Mouse (Mus musculus) hematopoietic stem cell, adult 5-6 weeks (primary cell): ENCODE data around the gene Dnah2. TPM values are rescaled to one million over a fixed set of nuclear protein-coding genes. Genes with fewer than 3 reads are reported as not detected.
"Not testable (repeated sequence)": the region's sequence is repeated elsewhere in the genome, so short reads cannot be mapped to it uniquely, and the experiment has no call there.

Experiments
- ATAC-seq, 2 experiments: fragments of 125-278 bp in 1 of 2; replicated peaks in 1 of 2; 2 replicates each; pipeline ENCODE4 v1.8.0; 2016 to 2017; ENCODE audit warnings: inconsistent platforms in 2 of 2, mild to moderate bottlenecking in 2 of 2, moderate number of reproducible peaks in 2 of 2, low read depth in 1 of 2, moderate TSS enrichment in 1 of 2; ENCODE audit not compliant: low FRiP score in 2 of 2, poor library complexity in 2 of 2, severe bottlenecking in 2 of 2, insufficient read depth in 1 of 2, low TSS enrichment in 1 of 2
- total RNA-seq: library from RNA; stranded (forward); fragments of 172-1452, 232-1000 nt; gene quantifications from 2 replicates; pipeline ENCODE4 v1.2.3, GENCODE M21; 2017

Dnah2 gene
- total RNA-seq, 1 experiment from 2014 or later: not detected

- ATAC-seq: peak in 1 of 2 experiments; percentile 4; a peak in 1 of 4 replicates
Measured at GRCm38 (mm10) chr11:69396772-69397171, 152.1 kb downstream of the Dnah2 start.

- peak; percentile 80 to 87 for ATAC-seq
Measured at GRCm38 (mm10) chr11:69395634-69396373, 153.1 kb downstream of the Dnah2 start.

- peak; percentile 63 to 66 for ATAC-seq
Measured at GRCm38 (mm10) chr11:69395235-69395633, 153.7 kb downstream of the Dnah2 start, which contains the start of the genes Naa38 and Cyb5d1. TSS of gene Naa38 (plus strand) at chr11:69395487. TSS of gene Cyb5d1 (minus strand) at chr11:69395631.

- not testable (repeated sequence) for ATAC-seq
Measured at GRCm38 (mm10) chr11:69394591-69395167, 154.2 kb downstream of the Dnah2 start.

- ATAC-seq: no peak; a peak in 1 of 4 replicates
Measured at GRCm38 (mm10) chr11:69390400-69391034, 158.4 kb downstream of the Dnah2 start.

GRCm38 (mm10) chr11:69389531-69390399 is 159.1 kb downstream of the Dnah2 start:
- no peak for ATAC-seq

- ATAC-seq: no peak
Measured at GRCm38 (mm10) chr11:69388680-69389079, 160.2 kb downstream of the Dnah2 start.

- ATAC-seq: no peak
Measured at GRCm38 (mm10) chr11:69386758-69387157, 162.2 kb downstream of the Dnah2 start.

- no peak for ATAC-seq
Measured at GRCm38 (mm10) chr11:69384979-69385378, 163.9 kb downstream of the Dnah2 start.

GRCm38 (mm10) chr11:69382478-69383105 is 166.3 kb downstream of the Dnah2 start:
- no peak for ATAC-seq

- no peak for ATAC-seq
Measured at GRCm38 (mm10) chr11:69381356-69381755, 167.6 kb downstream of the Dnah2 start.

GRCm38 (mm10) chr11:69379600-69379999 is 169.3 kb downstream of the Dnah2 start:
- 0 out of 4 replicates have a peak, but pooled peaks of 1 of the 2 experiments have one; percentile 32 for ATAC-seq

- no peak for ATAC-seq
Measured at GRCm38 (mm10) chr11:69377766-69378165, 171.1 kb downstream of the Dnah2 start.

- ATAC-seq: 0 out of 4 replicates have a peak, but pooled peaks of 1 of the 2 experiments have one; percentile 30
Measured at GRCm38 (mm10) chr11:69375646-69376045, 173.3 kb downstream of the Dnah2 start.

- no peak for ATAC-seq
Measured at GRCm38 (mm10) chr11:69373223-69373965, 175.5 kb downstream of the Dnah2 start.

- ATAC-seq: no peak
Measured at GRCm38 (mm10) chr11:69372780-69373170, 176.1 kb downstream of the Dnah2 start.
